Mouse (Mus musculus): ENCODE results near the gene Rplp2.
"Not testable (repeated sequence)": the region's sequence is repeated elsewhere in the genome, so short reads cannot be mapped to it uniquely, and the experiment has no call there.

Gene Rplp2

GRCm38 (mm10) chr7:141447110-141447991, at the start of gene Rplp2:
Gene Rplp2 (plus strand): TSS chr7:141447370.
- peak; percentile 94 to 95 for DNase-seq (ENCODE audit: low spot score in 2 of 2)

GRCm38 (mm10) chr7:141403305-141403704, 43.9 kb upstream of the Rplp2 start:
- peak; percentile 55 to 79 for DNase-seq (ENCODE audit: low spot score in 2 of 2)

GRCm38 (mm10) chr7:141405466-141405865, 41.7 kb upstream of the Rplp2 start:
- DNase-seq (ENCODE audit: low spot score in 2 of 2): no peak

GRCm38 (mm10) chr7:141407670-141408069, 39.5 kb upstream of the Rplp2 start:
- not testable (repeated sequence) for DNase-seq (ENCODE audit: low spot score in 2 of 2)

GRCm38 (mm10) chr7:141408833-141409232, 38.3 kb upstream of the Rplp2 start:
- DNase-seq (ENCODE audit: low spot score in 2 of 2): peak; percentile 84 to 91

GRCm38 (mm10) chr7:141410631-141411030, 36.5 kb upstream of the Rplp2 start:
- no peak for DNase-seq (ENCODE audit: low spot score in 2 of 2)

- DNase-seq (ENCODE audit: low spot score in 2 of 2): peak in 1 of 2 experiments; percentile 6
These were observed 35.5 kb upstream of the Rplp2 start for GRCm38 (mm10) chr7:141411667-141412066.

- peak in 1 of 2 experiments; percentile 31 for DNase-seq (ENCODE audit: low spot score in 2 of 2)
These were observed 33.8 kb upstream of the Rplp2 start for GRCm38 (mm10) chr7:141413331-141413730.

- peak; percentile 98 to 100 for DNase-seq (ENCODE audit: low spot score in 2 of 2)
These were observed 33.2 kb upstream of the Rplp2 start, which contains the start of gene Gatd1 for GRCm38 (mm10) chr7:141413809-141414584. Gene Gatd1 (minus strand): TSS chr7:141414136.

- DNase-seq (ENCODE audit: low spot score in 2 of 2): no peak
These were observed 30.9 kb upstream of the Rplp2 start for GRCm38 (mm10) chr7:141416144-141416841.

- no peak for DNase-seq (ENCODE audit: low spot score in 2 of 2)
These were observed 29.2 kb upstream of the Rplp2 start for GRCm38 (mm10) chr7:141417731-141418681.

- peak in 1 of 2 experiments; percentile 54 for DNase-seq (ENCODE audit: low spot score in 2 of 2)
These were observed 28.2 kb upstream of the Rplp2 start for GRCm38 (mm10) chr7:141418970-141419369.

- DNase-seq (ENCODE audit: low spot score in 2 of 2): no peak
These were observed 27.0 kb upstream of the Rplp2 start for GRCm38 (mm10) chr7:141420030-141420702.

- no peak for DNase-seq (ENCODE audit: low spot score in 2 of 2)
These were observed 23.4 kb upstream of the Rplp2 start for GRCm38 (mm10) chr7:141423811-141424210.

- DNase-seq (ENCODE audit: low spot score in 2 of 2): peak in 1 of 2 experiments; percentile 8
These were observed 20.0 kb upstream of the Rplp2 start for GRCm38 (mm10) chr7:141426948-141427730.

- DNase-seq (ENCODE audit: low spot score in 2 of 2): no peak
These were observed 18.5 kb upstream of the Rplp2 start for GRCm38 (mm10) chr7:141428701-141429100.

GRCm38 (mm10) chr7:141429310-141429709, 17.9 kb upstream of the Rplp2 start, which contains the start of gene Cend1:
Gene Cend1 (minus strand): TSS chr7:141429491.
- DNase-seq (ENCODE audit: low spot score in 2 of 2): no peak

- DNase-seq (ENCODE audit: low spot score in 2 of 2): peak; percentile 5 to 15
These were observed 17.2 kb upstream of the Rplp2 start for GRCm38 (mm10) chr7:141429840-141430584.

Measured in spleen, postnatal 10 days (tissue).